Comparison of ENCODE assay signal across 15 mouse cellular contexts in genomic region chr3:155880722-155881121, GRCm38 (mm10).
"Had no signal": no experiment of that assay in that cellular context is flagged by ENCODE, and none has a peak within 500 bp of the region (broad histone marks: within the 10 kb centered on the region; RNA-seq: fewer than 3 reads in every experiment).

No protein-coding gene starts in this region.

- H3K9ac ChIP-seq: lung, embryonic 14.5 days; midbrain, embryonic 12.5 days; midbrain, embryonic 15.5 days; neural tube, embryonic 12.5 days; stomach, embryonic 15.5 days had no signal

- H3K4me3 ChIP-seq: midbrain, embryonic 10.5 days; midbrain, embryonic 12.5 days; midbrain, embryonic 15.5 days; neural tube, embryonic 12.5 days; stomach, embryonic 15.5 days had no signal

- H3K27ac ChIP-seq: midbrain, embryonic 10.5 days; midbrain, embryonic 12.5 days; midbrain, embryonic 15.5 days; neural tube, embryonic 12.5 days; stomach, embryonic 15.5 days; stomach, postnatal 0 days had no signal

- ATAC-seq: midbrain, embryonic 15.5 days had no signal

- H3K4me2 ChIP-seq: lung, embryonic 14.5 days; midbrain, embryonic 12.5 days; midbrain, embryonic 15.5 days; neural tube, embryonic 12.5 days; stomach, embryonic 15.5 days had no signal

- H3K36me3 ChIP-seq: midbrain, embryonic 10.5 days; midbrain, embryonic 12.5 days; midbrain, embryonic 15.5 days; neural tube, embryonic 12.5 days; stomach, embryonic 15.5 days had no signal

- H3K9me3 ChIP-seq: midbrain, embryonic 12.5 days; midbrain, embryonic 15.5 days; neural tube, embryonic 12.5 days; stomach, embryonic 15.5 days had no signal

- H3K4me1 ChIP-seq: midbrain, embryonic 10.5 days; midbrain, embryonic 12.5 days; midbrain, embryonic 15.5 days; neural tube, embryonic 12.5 days; stomach, embryonic 15.5 days had no signal

- H3K27me3 ChIP-seq: midbrain, embryonic 12.5 days; midbrain, embryonic 15.5 days; neural tube, embryonic 12.5 days; stomach, embryonic 15.5 days had no signal

- DNase-seq: lung, adult 18-20 months; lung, embryonic 14.5 days; lung, postnatal 10 days; lung, postnatal 4 days; right cerebral cortex, adult 18-20 months; right cerebral cortex, postnatal 25 days; thymus, adult 2 months; thymus, postnatal 25 days; thymus, postnatal 4 days had no signal
